Mouse (Mus musculus) E14TG2a.4 (cell line): ENCODE measurements around the gene Oxsr1.

ENCODE experiments used
- H3K27me3 ChIP-seq: 2 replicates; pipeline ENCODE4 v1.6.1; 2014; ENCODE audit warnings: low read length, control low read depth; ENCODE audit not compliant: insufficient read depth
- H3K36me3 ChIP-seq: 2 replicates; pipeline ENCODE4 v1.6.1; 2014; ENCODE audit warnings: low read length, control low read depth; ENCODE audit not compliant: insufficient read depth
- H3K4me1 ChIP-seq: replicated peaks from 2 replicates; pipeline ENCODE4 v1.6.1; 2014; ENCODE audit warnings: low read depth, low read length, control low read depth
- H3K4me3 ChIP-seq: replicated peaks from 2 replicates; pipeline ENCODE4 v1.5.1; 2014; ENCODE audit warnings: mild to moderate bottlenecking, low read length
- H3K9me3 ChIP-seq: 2 replicates; pipeline ENCODE4 v1.6.1; 2014; ENCODE audit warnings: low read length, control low read depth
- CTCF ChIP-seq: conservative IDR thresholded peaks from 2 replicates; pipeline ENCODE4 v1.5.1; 2014; ENCODE audit warnings: low read length
- NANOG ChIP-seq: IDR thresholded peaks from 2 replicates; pipeline ENCODE4 v1.6.1; 2014; ENCODE audit warnings: borderline replicate concordance, low read length, mixed read lengths
- POU5F1 ChIP-seq: IDR thresholded peaks from 2 replicates; pipeline ENCODE4 v1.6.1; 2014; ENCODE audit warnings: low read length, borderline replicate concordance

Gene Oxsr1

GRCm38 (mm10) chr9:119192202-119192990 is 129.8 kb downstream of the Oxsr1 start:
- H3K36me3 ChIP-seq: no peaks in the 10 kb centered on the region
- no peaks in the 10 kb centered on the region; the same call in 1 of the 2 replicates for H3K27me3 ChIP-seq
- H3K4me3 ChIP-seq: no peak overlapping the region
- no peaks in the 10 kb centered on the region; the same call in 1 of the 2 replicates for H3K4me1 ChIP-seq
- TF ChIP-seq POU5F1: no peak
- TF ChIP-seq CTCF: peak; percentile 84
- TF ChIP-seq NANOG: no peak
- H3K9me3 ChIP-seq: no peaks in the 10 kb centered on the region
